Mouse (Mus musculus): Measurements from ENCODE around the gene 9030025P20Rik. TPM values are rescaled to one million over a fixed set of nuclear protein-coding genes. Genes with fewer than 3 reads are reported as not detected.

Gene 9030025P20Rik
- 5.2 and 5.6 TPM in 2 replicates for polyA plus RNA-seq (2015; fragmentation: Nextera tagmentation; extraction: Ambion mirVana)

GRCm38 (mm10) chr17:14978362-14979038, at the start of gene 9030025P20Rik, which contains the start of gene Gm3417:
TSS of gene 9030025P20Rik (plus strand) at chr17:14978468.
TSS of gene Gm3417 (minus strand) at chr17:14978790.

GRCm38 (mm10) chr17:14943009-14943728, 35.1 kb upstream of the 9030025P20Rik start, which contains the start of the genes Wdr27 and 1600012H06Rik:
TSS of gene Wdr27 (minus strand) at chr17:14943158.
TSS of gene 1600012H06Rik (plus strand) at chr17:14943184.

GRCm38 (mm10) chr17:14960951-14961556, 17.2 kb upstream of the 9030025P20Rik start, which contains the start of gene Phf10:
TSS of gene Phf10 (minus strand) at chr17:14961273.

GRCm38 (mm10) chr17:15009706-15010413, 31.6 kb downstream of the 9030025P20Rik start, which contains the start of gene Gm3435:
TSS of gene Gm3435 (plus strand) at chr17:15010176.

Other genes with a start within 250 kb of the 9030025P20Rik start
- gene Wdr27, start 35.3 kb upstream of the 9030025P20Rik start, polyA plus RNA-seq (2015; fragmentation: Nextera tagmentation; extraction: Ambion mirVana) = 12.2 and 12.9 TPM in 2 replicates
- gene 1600012H06Rik, start 35.3 kb upstream of the 9030025P20Rik start, polyA plus RNA-seq (2015; fragmentation: Nextera tagmentation; extraction: Ambion mirVana) = 20.4 and 24.6 TPM in 2 replicates
- 15.4 and 21.4 TPM in 2 replicates for gene Phf10, start 17.2 kb upstream of the 9030025P20Rik start, polyA plus RNA-seq (2015; fragmentation: Nextera tagmentation; extraction: Ambion mirVana)
- gene Gm3417, start 322 bp downstream of the 9030025P20Rik start, polyA plus RNA-seq (2015; fragmentation: Nextera tagmentation; extraction: Ambion mirVana) = 1.7 TPM in 1 of 2 replicates, not detected in the other
- gene Gm3435, start 31.7 kb downstream of the 9030025P20Rik start, polyA plus RNA-seq (2015; fragmentation: Nextera tagmentation; extraction: Ambion mirVana) = 6.3 and 7.0 TPM in 2 replicates
- gene Ermard, start 62.7 kb downstream of the 9030025P20Rik start, polyA plus RNA-seq (2015; fragmentation: Nextera tagmentation; extraction: Ambion mirVana) = 58.2 and 66.2 TPM in 2 replicates
- gene Tcte3, start 63.0 kb downstream of the 9030025P20Rik start, polyA plus RNA-seq (2015; fragmentation: Nextera tagmentation; extraction: Ambion mirVana) = 0.90 and 1.4 TPM in 2 replicates
- gene Gm3448, start 63.1 kb downstream of the 9030025P20Rik start, polyA plus RNA-seq (2015; fragmentation: Nextera tagmentation; extraction: Ambion mirVana) = 3.4 and 4.9 TPM in 2 replicates